ENCODE assay signal across 8 mouse cellular contexts in the genomic region with DNA sequence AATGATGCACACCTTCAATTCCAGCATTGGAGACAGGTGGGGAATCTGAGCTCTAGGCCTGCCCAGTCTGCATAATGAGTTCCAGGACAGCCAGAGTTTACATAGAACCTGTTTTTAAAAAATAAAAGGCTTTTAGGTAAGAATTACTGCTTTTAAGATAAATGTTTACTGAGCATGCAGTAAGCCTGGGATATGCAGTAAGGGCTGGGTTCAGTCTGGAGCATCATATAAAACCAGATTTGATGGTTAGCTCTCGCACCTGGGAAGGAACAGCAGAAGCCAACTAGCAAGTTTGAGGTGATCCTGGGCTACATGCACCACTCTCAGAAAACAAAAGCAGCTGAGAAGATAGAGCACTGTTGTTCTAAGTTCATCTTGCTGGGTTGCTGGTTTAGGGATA. TPM values are rescaled to one million over a fixed set of nuclear protein-coding genes. Genes with fewer than 3 reads are reported as not detected.
DNase-seq lines count a peak whose midpoint lies in the region; ATAC-seq and TF ChIP-seq lines count a peak whose summit lies in the region.

No protein-coding gene starts in this region.

- TF ChIP-seq EP300 in stomach, postnatal 0 days (optimal IDR thresholded peaks at IDR 0.05) = no peak

- no peak for TF ChIP-seq CTCF in stomach, postnatal 0 days (IDR thresholded peaks at IDR 0.05; ENCODE audit: low read depth)

- no peaks in the 10 kb centered on the region for H3K9me3 ChIP-seq in heart, embryonic 13.5 days
- H3K9me3 ChIP-seq in heart, embryonic 12.5 days (replicated peaks) = no peaks in the 10 kb centered on the region
- H3K9me3 ChIP-seq in midbrain, embryonic 11.5 days (ENCODE audit: control insufficient read depth, low read length) = no peaks in the 10 kb centered on the region
- no peaks in the 10 kb centered on the region for H3K9me3 ChIP-seq in midbrain, embryonic 10.5 days (replicated peaks)
- H3K9me3 ChIP-seq in limb, embryonic 12.5 days = no peaks in the 10 kb centered on the region
- no peaks in the 10 kb centered on the region for H3K9me3 ChIP-seq in stomach, postnatal 0 days (ENCODE audit: control insufficient read depth, low read length)

- no peaks in the 10 kb centered on the region for H3K27me3 ChIP-seq in heart, embryonic 13.5 days (replicated peaks)
- no peaks in the 10 kb centered on the region for H3K27me3 ChIP-seq in heart, embryonic 12.5 days (replicated peaks)
- H3K27me3 ChIP-seq in midbrain, embryonic 11.5 days (ENCODE audit: control insufficient read depth, insufficient read depth, low read length) = no peaks in the 10 kb centered on the region
- H3K27me3 ChIP-seq in midbrain, embryonic 10.5 days (ENCODE audit: low read depth, poor library complexity, severe bottlenecking) = no peaks in the 10 kb centered on the region
- H3K27me3 ChIP-seq in limb, embryonic 12.5 days = no peaks in the 10 kb centered on the region
- no peaks in the 10 kb centered on the region for H3K27me3 ChIP-seq in stomach, postnatal 0 days (ENCODE audit: control insufficient read depth, insufficient read depth, low read length)

- 89% methylated on average over 1 of the region's 1 CpGs for WGBS in heart, embryonic 13.5 days
- 91% methylated on average over 1 of the region's 1 CpGs for WGBS in heart, embryonic 12.5 days
- WGBS in midbrain, embryonic 11.5 days = 97% methylated on average over 1 of the region's 1 CpGs
- 95% methylated on average over 1 of the region's 1 CpGs for WGBS in midbrain, embryonic 10.5 days
- WGBS in limb, embryonic 12.5 days = 88% methylated on average over 1 of the region's 1 CpGs
- 94% methylated on average over 1 of the region's 1 CpGs for WGBS in stomach, postnatal 0 days

- H3K36me3 ChIP-seq in heart, embryonic 13.5 days = peaks cover 61% of the 10 kb centered on the region
- peaks cover 59% of the 10 kb centered on the region for H3K36me3 ChIP-seq in heart, embryonic 12.5 days
- H3K36me3 ChIP-seq in midbrain, embryonic 11.5 days (ENCODE audit: control insufficient read depth, insufficient read depth, low read length) = peaks cover 7% of the 10 kb centered on the region
- H3K36me3 ChIP-seq in midbrain, embryonic 10.5 days = peaks cover 68% of the 10 kb centered on the region
- H3K36me3 ChIP-seq in limb, embryonic 12.5 days = peaks cover 62% of the 10 kb centered on the region
- H3K36me3 ChIP-seq in stomach, postnatal 0 days (ENCODE audit: control insufficient read depth, insufficient read depth, low read length) = peaks cover 26% of the 10 kb centered on the region

- peaks cover 17% of the 10 kb centered on the region for H3K4me1 ChIP-seq in heart, embryonic 13.5 days
- H3K4me1 ChIP-seq in heart, embryonic 12.5 days (replicated peaks) = peaks cover 9% of the 10 kb centered on the region
- peaks cover 5% of the 10 kb centered on the region for H3K4me1 ChIP-seq in midbrain, embryonic 11.5 days (ENCODE audit: control insufficient read depth, insufficient read depth, low read length)
- peaks cover 15% of the 10 kb centered on the region for H3K4me1 ChIP-seq in midbrain, embryonic 10.5 days
- peaks cover 8% of the 10 kb centered on the region for H3K4me1 ChIP-seq in limb, embryonic 12.5 days (replicated peaks)
- no peaks in the 10 kb centered on the region; the same call in 1 of the 2 replicates for H3K4me1 ChIP-seq in stomach, postnatal 0 days (replicated peaks; ENCODE audit: control insufficient read depth, insufficient read depth)

- ATAC-seq in heart, embryonic 13.5 days (ENCODE audit: extremely low read depth, insufficient number of reproducible peaks, low FRiP score, low TSS enrichment) = no peak
- no peak for ATAC-seq in heart, embryonic 12.5 days (ENCODE audit: insufficient number of reproducible peaks, low FRiP score)
- ATAC-seq in midbrain, embryonic 11.5 days (ENCODE audit: low FRiP score) = 0 out of 2 replicates have a peak, but pooled peaks have one; percentile 7
- ATAC-seq in limb, embryonic 12.5 days (ENCODE audit: insufficient number of reproducible peaks, insufficient read depth, low FRiP score, low TSS enrichment, low read depth) = no peak
- no peak for ATAC-seq in stomach, postnatal 0 days (ENCODE audit: low FRiP score, low TSS enrichment)
- no peak for ATAC-seq in frontal cortex, adult (ENCODE audit: low TSS enrichment)

- no peak overlapping the region for H3K27ac ChIP-seq in heart, embryonic 13.5 days (replicated peaks)
- H3K27ac ChIP-seq in heart, embryonic 12.5 days (ENCODE audit: poor library complexity, severe bottlenecking) = no peak overlapping the region
- no peak overlapping the region for H3K27ac ChIP-seq in midbrain, embryonic 11.5 days (ENCODE audit: low read depth, low read length)
- H3K27ac ChIP-seq in midbrain, embryonic 10.5 days (replicated peaks) = no peak overlapping the region
- H3K27ac ChIP-seq in limb, embryonic 12.5 days = peak overlapping the region; percentile 41; the same call in 1 of the 2 replicates
- H3K27ac ChIP-seq in stomach, postnatal 0 days (replicated peaks) = peak overlapping the region; percentile 61

- DNase-seq in midbrain, embryonic 11.5 days (ENCODE audit: low spot score, missing footprints) = peak; percentile 80
- DNase-seq in midbrain, embryonic 10.5 days (ENCODE audit: low spot score) = no peak
- no peak for DNase-seq in stomach, postnatal 0 days (ENCODE audit: low spot score)
- no peak for DNase-seq in right cerebral cortex, postnatal 14 days

- H3K4me2 ChIP-seq in heart, embryonic 13.5 days = peak overlapping the region; percentile 89
- no peak overlapping the region; the same call in 1 of the 2 replicates for H3K4me2 ChIP-seq in heart, embryonic 12.5 days
- H3K4me2 ChIP-seq in midbrain, embryonic 11.5 days = no peak overlapping the region
- peak overlapping the region; percentile 42 for H3K4me2 ChIP-seq in limb, embryonic 12.5 days
- H3K4me2 ChIP-seq in stomach, postnatal 0 days (replicated peaks; ENCODE audit: low read depth) = peak overlapping the region; percentile 47

- no peak overlapping the region for H3K4me3 ChIP-seq in heart, embryonic 13.5 days
- no peak overlapping the region for H3K4me3 ChIP-seq in heart, embryonic 12.5 days
- no peak overlapping the region for H3K4me3 ChIP-seq in midbrain, embryonic 11.5 days (ENCODE audit: low read depth, low read length)
- no peak overlapping the region for H3K4me3 ChIP-seq in midbrain, embryonic 10.5 days
- peak overlapping the region; percentile 58 for H3K4me3 ChIP-seq in limb, embryonic 12.5 days (replicated peaks)
- no peak overlapping the region for H3K4me3 ChIP-seq in stomach, postnatal 0 days (ENCODE audit: low read depth, low read length)

- peak overlapping the region; percentile 34; the same call in 1 of the 2 replicates for H3K9ac ChIP-seq in heart, embryonic 13.5 days
- H3K9ac ChIP-seq in heart, embryonic 12.5 days = no peak overlapping the region
- H3K9ac ChIP-seq in midbrain, embryonic 11.5 days (ENCODE audit: low read length) = no peak overlapping the region
- no peak overlapping the region for H3K9ac ChIP-seq in limb, embryonic 12.5 days (replicated peaks)
- H3K9ac ChIP-seq in stomach, postnatal 0 days (ENCODE audit: low read length) = no peak overlapping the region

RNA-seq across cellular contexts. Expression of gene Mrpl24, which starts 0.8 kb away (rescaled TPM):
- polyA plus RNA-seq in heart, embryonic 13.5 days (2015; fragmentation: Nextera tagmentation; extraction: Ambion mirVana) = 55.0 and 57.2 TPM in 2 replicates
- polyA plus RNA-seq in heart, embryonic 12.5 days (2016; fragmentation: Nextera tagmentation; extraction: Ambion mirVana) = 62.9 and 65.2 TPM in 2 replicates
- 73.9 and 84.5 TPM in 2 replicates for polyA plus RNA-seq in midbrain, embryonic 11.5 days (2014; fragmentation: Nextera tagmentation; extraction: Ambion mirVana)
- polyA plus RNA-seq in midbrain, embryonic 10.5 days (2016; fragmentation: Nextera tagmentation; extraction: Ambion mirVana) = 78.3 and 81.6 TPM in 2 replicates
- 80.4 and 85.9 TPM in 2 replicates for polyA plus RNA-seq in limb, embryonic 12.5 days (2016; fragmentation: Nextera tagmentation; extraction: Ambion mirVana)
- 61.4 and 63.4 TPM in 2 replicates for polyA plus RNA-seq in stomach, postnatal 0 days (2015; fragmentation: Nextera tagmentation; extraction: Ambion mirVana)

RNA-seq across cellular contexts. Expression of gene Isg20l2, which starts 11.6 kb away (rescaled TPM):
- polyA plus RNA-seq in heart, embryonic 13.5 days (2015; fragmentation: Nextera tagmentation; extraction: Ambion mirVana) = 28.9 and 30.1 TPM in 2 replicates
- polyA plus RNA-seq in heart, embryonic 12.5 days (2016; fragmentation: Nextera tagmentation; extraction: Ambion mirVana) = 36.4 and 38.3 TPM in 2 replicates
- polyA plus RNA-seq in midbrain, embryonic 11.5 days (2014; fragmentation: Nextera tagmentation; extraction: Ambion mirVana) = 53.9 and 54.8 TPM in 2 replicates
- 81.6 and 81.9 TPM in 2 replicates for polyA plus RNA-seq in midbrain, embryonic 10.5 days (2016; fragmentation: Nextera tagmentation; extraction: Ambion mirVana)
- 83.2 and 86.4 TPM in 2 replicates for polyA plus RNA-seq in limb, embryonic 12.5 days (2016; fragmentation: Nextera tagmentation; extraction: Ambion mirVana)
- 20.2 and 21.5 TPM in 2 replicates for polyA plus RNA-seq in stomach, postnatal 0 days (2015; fragmentation: Nextera tagmentation; extraction: Ambion mirVana)

RNA-seq across cellular contexts. Expression of gene Rrnad1, which starts 12.0 kb away (rescaled TPM):
- 13.4 and 16.0 TPM in 2 replicates for polyA plus RNA-seq in heart, embryonic 13.5 days (2015; fragmentation: Nextera tagmentation; extraction: Ambion mirVana)
- polyA plus RNA-seq in heart, embryonic 12.5 days (2016; fragmentation: Nextera tagmentation; extraction: Ambion mirVana) = 13.6 and 14.1 TPM in 2 replicates
- polyA plus RNA-seq in midbrain, embryonic 11.5 days (2014; fragmentation: Nextera tagmentation; extraction: Ambion mirVana) = 14.6 and 17.0 TPM in 2 replicates
- polyA plus RNA-seq in midbrain, embryonic 10.5 days (2016; fragmentation: Nextera tagmentation; extraction: Ambion mirVana) = 18.6 and 21.6 TPM in 2 replicates
- 22.4 and 26.5 TPM in 2 replicates for polyA plus RNA-seq in limb, embryonic 12.5 days (2016; fragmentation: Nextera tagmentation; extraction: Ambion mirVana)
- polyA plus RNA-seq in stomach, postnatal 0 days (2015; fragmentation: Nextera tagmentation; extraction: Ambion mirVana) = 7.1 and 7.6 TPM in 2 replicates

RNA-seq across cellular contexts. Expression of gene Hdgf, which starts 12.4 kb away (rescaled TPM):
- polyA plus RNA-seq in heart, embryonic 13.5 days (2015; fragmentation: Nextera tagmentation; extraction: Ambion mirVana) = 127 and 141 TPM in 2 replicates
- 175 and 177 TPM in 2 replicates for polyA plus RNA-seq in heart, embryonic 12.5 days (2016; fragmentation: Nextera tagmentation; extraction: Ambion mirVana)
- polyA plus RNA-seq in midbrain, embryonic 11.5 days (2014; fragmentation: Nextera tagmentation; extraction: Ambion mirVana) = 245 and 268 TPM in 2 replicates
- 176 and 213 TPM in 2 replicates for polyA plus RNA-seq in midbrain, embryonic 10.5 days (2016; fragmentation: Nextera tagmentation; extraction: Ambion mirVana)
- 286 and 294 TPM in 2 replicates for polyA plus RNA-seq in limb, embryonic 12.5 days (2016; fragmentation: Nextera tagmentation; extraction: Ambion mirVana)
- 165 and 168 TPM in 2 replicates for polyA plus RNA-seq in stomach, postnatal 0 days (2015; fragmentation: Nextera tagmentation; extraction: Ambion mirVana)

RNA-seq across cellular contexts. Expression of gene Crabp2, which starts 29.9 kb away (rescaled TPM):
- 6.2 and 8.4 TPM in 2 replicates for polyA plus RNA-seq in heart, embryonic 13.5 days (2015; fragmentation: Nextera tagmentation; extraction: Ambion mirVana)
- 7.3 and 8.0 TPM in 2 replicates for polyA plus RNA-seq in heart, embryonic 12.5 days (2016; fragmentation: Nextera tagmentation; extraction: Ambion mirVana)
- polyA plus RNA-seq in midbrain, embryonic 11.5 days (2014; fragmentation: Nextera tagmentation; extraction: Ambion mirVana) = 539 and 540 TPM in 2 replicates
- 562 and 684 TPM in 2 replicates for polyA plus RNA-seq in midbrain, embryonic 10.5 days (2016; fragmentation: Nextera tagmentation; extraction: Ambion mirVana)
- polyA plus RNA-seq in limb, embryonic 12.5 days (2016; fragmentation: Nextera tagmentation; extraction: Ambion mirVana) = 614 and 667 TPM in 2 replicates
- polyA plus RNA-seq in stomach, postnatal 0 days (2015; fragmentation: Nextera tagmentation; extraction: Ambion mirVana) = 40.4 and 44.3 TPM in 2 replicates

Comparison
In these comparisons a context has a peak if more than half of its experiments do, and no peak if none do; other contexts are left out.
1. H3K4me2 ChIP-seq: peak in heart, embryonic 13.5 days (single experiment), limb, embryonic 12.5 days (single experiment) and stomach, postnatal 0 days (single experiment); none in heart, embryonic 12.5 days (single experiment) and midbrain, embryonic 11.5 days (single experiment).
2. H3K27ac ChIP-seq: peak in limb, embryonic 12.5 days (single experiment) and stomach, postnatal 0 days (single experiment); none in heart, embryonic 13.5 days (single experiment), heart, embryonic 12.5 days (single experiment), midbrain, embryonic 11.5 days (single experiment) and midbrain, embryonic 10.5 days (single experiment).